ENCODE assay signal across 40 mouse cellular contexts in genomic region chr1:73075159-73075558, GRCm38 (mm10). TPM values are rescaled to one million over a fixed set of nuclear protein-coding genes. Genes with fewer than 3 reads are reported as not detected.
"Had no signal": no experiment of that assay in that cellular context is flagged by ENCODE, and none has a peak within 500 bp of the region (broad histone marks: within the 10 kb centered on the region; RNA-seq: fewer than 3 reads in every experiment).

No protein-coding gene starts in this region.

- H3K27me3 ChIP-seq: heart, embryonic 13.5 days; heart, embryonic 15.5 days; hindbrain, embryonic 12.5 days; intestine, embryonic 15.5 days; liver, embryonic 15.5 days had no signal

- H3K4me2 ChIP-seq: heart, embryonic 11.5 days; heart, embryonic 13.5 days; heart, embryonic 15.5 days; hindbrain, embryonic 12.5 days; hindbrain, embryonic 14.5 days; intestine, embryonic 15.5 days; limb, embryonic 12.5 days; liver, embryonic 11.5 days; liver, embryonic 13.5 days; liver, embryonic 15.5 days had no signal

- DNase-seq: gastrocnemius, adult 2 months; gastrocnemius, postnatal 10 days; gastrocnemius, postnatal 25 days; heart, adult 2 months; heart, postnatal 14 days; heart, postnatal 36 days; kidney, adult 18-20 months; kidney, adult 8-10 months; kidney, postnatal 10 days; kidney, postnatal 25 days; kidney, postnatal 4 days; layer of hippocampus, postnatal 36 days; liver; liver, embryonic 13.5 days had no signal

- ATAC-seq: hindbrain, embryonic 16.5 days; inflammation-experienced regulatory T-cells, adult 6 months; intestine, embryonic 15.5 days; intestine, postnatal 0 days had no signal

- H3K27ac ChIP-seq: gastrocnemius, adult 2 months; heart, adult 2 months; heart, embryonic 13.5 days; heart, embryonic 15.5 days; hindbrain, embryonic 12.5 days; hindbrain, embryonic 14.5 days; intestine, embryonic 15.5 days; layer of hippocampus, adult 2 months; limb, embryonic 12.5 days; liver, embryonic 13.5 days; liver, embryonic 15.5 days had no signal

- H3K9me3 ChIP-seq: heart, embryonic 13.5 days; heart, embryonic 15.5 days; hindbrain, embryonic 12.5 days; intestine, embryonic 15.5 days; limb, embryonic 12.5 days; liver, embryonic 13.5 days; liver, embryonic 15.5 days had no signal

- H3K9ac ChIP-seq: heart, embryonic 13.5 days; heart, embryonic 15.5 days; hindbrain, embryonic 12.5 days; hindbrain, embryonic 14.5 days; intestine, embryonic 15.5 days; limb, embryonic 12.5 days; liver, embryonic 13.5 days; liver, embryonic 15.5 days had no signal

- H3K4me1 ChIP-seq: heart, embryonic 15.5 days; hindbrain, embryonic 12.5 days; intestine, embryonic 15.5 days had no signal

- H3K4me3 ChIP-seq: gastrocnemius, adult 2 months; heart, adult 2 months; heart, embryonic 13.5 days; heart, embryonic 15.5 days; hindbrain, embryonic 12.5 days; intestine, embryonic 15.5 days; layer of hippocampus, adult 2 months; limb, embryonic 12.5 days; liver, embryonic 13.5 days; liver, embryonic 15.5 days had no signal

- H3K36me3 ChIP-seq: heart, embryonic 13.5 days; heart, embryonic 15.5 days; hindbrain, embryonic 12.5 days; intestine, embryonic 15.5 days; limb, embryonic 12.5 days; liver, embryonic 13.5 days; liver, embryonic 15.5 days had no signal

RNA-seq across cellular contexts. Expression of gene Tnp1, which starts 59.5 kb away (rescaled TPM):
- total RNA-seq: gastrocnemius, adult 2 months; gastrocnemius, postnatal 10 days; gastrocnemius, postnatal 25 days; gastrocnemius, postnatal 4 days; granulocyte monocyte progenitor cell, adult 5-6 weeks; heart, adult 2 months; heart, postnatal 14 days; heart, postnatal 36 days; layer of hippocampus, adult 2 months; layer of hippocampus, postnatal 14 days; layer of hippocampus, postnatal 36 days; left cerebral cortex, adult 18-20 months; left cerebral cortex, adult 8-10 months; left cerebral cortex, postnatal 10 days; left cerebral cortex, postnatal 25 days; left cerebral cortex, postnatal 4 days had no signal
- polyA plus RNA-seq: frontal cortex, adult 2 months; heart, embryonic 11.5 days; heart, embryonic 13.5 days; heart, embryonic 15.5 days; heart, postnatal 0 days; hindbrain, embryonic 12.5 days; hindbrain, embryonic 14.5 days; hindbrain, embryonic 16.5 days; inflammation-experienced regulatory T-cells, adult 6 months; intestine, embryonic 15.5 days; intestine, postnatal 0 days; kidney, embryonic 14.5 days; kidney, embryonic 16.5 days; limb, embryonic 12.5 days; limb, embryonic 14.5 days; liver, embryonic 11.5 days; liver, embryonic 13.5 days; liver, embryonic 15.5 days had no signal
